Mouse (Mus musculus): ENCODE data around the gene Tjp3.

GRCm38 (mm10) chr10:81238618-81239017, 52.8 kb downstream of the Tjp3 start:
- no peak for TF ChIP-seq EP300 (IDR thresholded peaks at IDR 0.05; ENCODE audit: low read depth)
- no peak for TF ChIP-seq CTCF (IDR thresholded peaks at IDR 0.05; ENCODE audit: low read depth)
